Mouse (Mus musculus) cerebellum, postnatal 25 days (tissue): ENCODE measurements around the gene Ldb1.
"Not testable (repeated sequence)": the region's sequence is repeated elsewhere in the genome, so short reads cannot be mapped to it uniquely, and the experiment has no call there.

Source experiments
- DNase-seq, 2 experiments: peaks; one replicate each; pipeline ENCODE4 v3.0.0; 2021; ENCODE audit warnings: mixed read lengths in 2 of 2

The Ldb1 gene

DNA sequence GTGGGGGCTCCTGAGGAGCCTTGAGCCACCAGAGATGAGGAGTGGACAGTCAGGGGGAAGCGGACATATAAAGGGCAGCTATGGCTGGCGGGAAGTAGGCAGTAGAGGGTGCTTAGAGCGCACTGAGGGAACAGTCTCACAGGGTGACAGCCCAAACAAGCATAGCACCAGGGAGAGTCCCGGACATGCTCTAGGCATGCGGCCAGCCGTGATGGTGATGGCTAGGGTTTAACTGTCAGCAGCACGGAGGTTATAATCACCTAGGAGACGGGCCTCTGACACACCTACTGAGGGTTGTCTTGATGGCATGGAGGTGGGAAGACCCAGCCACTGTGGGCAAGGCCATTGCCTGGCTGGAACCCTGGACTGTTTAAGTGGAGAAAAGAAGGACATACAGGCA, 18.4 kb downstream of the Ldb1 start:
- DNase-seq, result no peak

DNA sequence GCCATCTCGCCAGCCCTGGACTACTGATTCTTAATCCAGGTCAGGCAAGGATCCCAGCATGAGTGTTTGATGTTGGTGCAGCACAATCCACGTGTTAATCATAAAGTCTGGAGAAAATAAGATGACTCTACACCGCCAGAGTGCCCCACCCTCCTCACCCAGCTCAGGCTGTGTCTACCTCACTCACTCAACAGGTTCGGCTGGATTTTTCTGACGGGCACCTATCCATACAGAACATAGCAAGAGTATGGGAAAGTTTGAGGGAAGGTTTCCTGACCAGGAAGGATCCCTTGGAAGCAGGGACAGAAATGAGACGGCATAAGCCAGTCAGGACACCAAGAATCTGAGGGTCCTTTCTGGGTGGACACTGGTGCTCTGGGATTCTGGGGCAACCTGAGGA, 20.1 kb downstream of the Ldb1 start:
- DNase-seq, result no peak

DNA sequence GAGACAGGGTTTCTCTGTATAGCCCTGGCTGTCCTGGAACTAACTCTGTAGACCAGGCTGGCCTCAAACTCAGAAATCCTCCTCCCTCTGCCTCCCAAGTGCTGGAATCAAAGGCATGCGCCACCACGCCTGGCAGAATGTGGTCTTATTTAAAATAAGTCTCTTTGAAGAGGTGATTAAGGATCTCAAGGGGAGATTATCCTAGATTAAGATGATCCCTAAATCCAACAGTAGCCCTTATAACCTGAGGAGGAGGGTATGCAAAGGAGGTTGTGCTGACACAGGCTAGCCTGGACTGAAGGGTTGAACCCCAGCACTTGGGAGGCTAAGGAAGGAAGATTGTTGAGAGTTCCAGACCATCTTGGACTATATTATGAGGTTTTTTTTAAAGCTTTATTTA, 29.0 kb downstream of the Ldb1 start:
- DNase-seq, result no peak

DNA sequence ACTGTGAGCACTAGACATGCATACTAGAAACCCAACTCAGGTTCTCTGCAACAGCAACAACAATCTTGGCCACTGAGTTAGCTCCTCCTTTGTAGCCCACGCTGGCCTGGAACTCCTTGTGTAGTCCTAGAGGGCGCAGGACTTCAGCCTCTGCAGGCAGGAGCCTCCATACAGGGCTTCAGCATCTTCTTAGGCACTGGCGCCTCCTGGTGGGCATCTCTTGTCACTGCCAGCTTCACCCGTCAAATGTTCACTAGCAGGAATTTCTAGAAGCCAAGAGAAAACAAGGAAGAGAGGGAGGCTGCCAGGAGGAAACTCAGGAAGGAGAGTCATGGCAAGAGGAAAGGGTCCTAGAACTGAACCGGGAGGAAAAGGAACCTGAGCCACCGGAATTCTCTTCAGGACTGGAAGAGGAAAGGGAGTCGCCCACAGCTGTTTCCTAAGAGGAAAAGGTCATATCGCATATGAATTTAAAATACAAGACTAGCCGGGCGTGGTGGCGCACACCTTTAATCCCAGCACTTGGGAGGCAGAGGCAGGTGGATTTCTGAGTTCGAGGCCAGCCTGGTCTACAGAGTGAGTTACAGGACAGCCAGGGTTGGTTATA, 30.3 kb downstream of the Ldb1 start:
- peak; percentile 90 to 93 for DNase-seq

DNA sequence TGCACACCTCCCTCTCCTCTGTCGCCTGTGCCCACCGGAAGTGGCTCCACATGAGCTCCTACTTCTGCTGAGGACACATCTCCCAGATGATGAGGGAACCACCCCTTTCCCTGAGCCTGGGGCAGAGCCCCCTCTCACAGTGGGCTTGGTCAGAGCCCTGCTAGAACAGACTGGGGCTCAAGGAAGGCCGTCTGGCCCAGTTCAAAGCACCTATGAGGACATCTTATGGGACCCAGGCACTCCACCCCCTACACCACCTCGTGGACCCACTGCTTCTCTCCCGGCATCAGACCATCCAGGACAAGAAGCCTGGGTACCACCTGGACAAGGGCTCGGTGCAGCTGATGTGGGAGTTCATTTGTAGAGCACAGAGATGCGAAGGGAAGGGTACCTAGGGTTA, 39.3 kb downstream of the Ldb1 start:
- DNase-seq, result no peak

DNA sequence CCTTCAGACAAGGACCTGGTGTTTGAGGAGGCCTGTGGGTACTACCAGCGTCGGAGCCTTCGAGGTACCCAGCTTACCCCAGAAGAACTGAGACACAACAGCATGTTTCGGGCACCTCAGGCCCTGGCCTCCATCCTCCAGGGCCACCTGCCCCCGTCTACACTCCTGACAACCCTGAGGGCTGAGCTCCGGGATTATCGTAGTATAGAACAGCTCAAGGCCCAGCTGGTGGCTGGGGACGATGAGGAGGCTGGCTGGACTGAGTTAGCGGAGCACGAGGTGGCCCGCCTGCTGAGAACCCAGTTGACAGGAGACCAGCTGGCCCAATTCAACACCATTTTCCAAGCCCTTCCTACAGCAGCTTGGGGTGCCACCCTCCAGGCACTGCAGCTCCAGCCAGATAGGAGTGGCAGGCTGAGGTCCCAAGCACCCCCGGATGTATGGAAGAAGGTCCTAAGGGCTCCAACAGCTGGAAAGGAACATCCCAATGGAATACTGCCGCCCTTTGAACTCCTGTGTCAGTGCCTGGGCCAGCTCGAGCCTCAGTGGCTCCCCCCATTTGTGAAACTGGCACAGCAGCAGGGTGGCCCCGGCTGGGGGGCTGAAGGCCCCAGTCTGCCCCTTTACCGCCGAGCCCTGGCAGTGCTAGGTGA, 40.1 kb downstream of the Ldb1 start:
- DNase-seq, result peak in 1 of 2 experiments; percentile 27

DNA sequence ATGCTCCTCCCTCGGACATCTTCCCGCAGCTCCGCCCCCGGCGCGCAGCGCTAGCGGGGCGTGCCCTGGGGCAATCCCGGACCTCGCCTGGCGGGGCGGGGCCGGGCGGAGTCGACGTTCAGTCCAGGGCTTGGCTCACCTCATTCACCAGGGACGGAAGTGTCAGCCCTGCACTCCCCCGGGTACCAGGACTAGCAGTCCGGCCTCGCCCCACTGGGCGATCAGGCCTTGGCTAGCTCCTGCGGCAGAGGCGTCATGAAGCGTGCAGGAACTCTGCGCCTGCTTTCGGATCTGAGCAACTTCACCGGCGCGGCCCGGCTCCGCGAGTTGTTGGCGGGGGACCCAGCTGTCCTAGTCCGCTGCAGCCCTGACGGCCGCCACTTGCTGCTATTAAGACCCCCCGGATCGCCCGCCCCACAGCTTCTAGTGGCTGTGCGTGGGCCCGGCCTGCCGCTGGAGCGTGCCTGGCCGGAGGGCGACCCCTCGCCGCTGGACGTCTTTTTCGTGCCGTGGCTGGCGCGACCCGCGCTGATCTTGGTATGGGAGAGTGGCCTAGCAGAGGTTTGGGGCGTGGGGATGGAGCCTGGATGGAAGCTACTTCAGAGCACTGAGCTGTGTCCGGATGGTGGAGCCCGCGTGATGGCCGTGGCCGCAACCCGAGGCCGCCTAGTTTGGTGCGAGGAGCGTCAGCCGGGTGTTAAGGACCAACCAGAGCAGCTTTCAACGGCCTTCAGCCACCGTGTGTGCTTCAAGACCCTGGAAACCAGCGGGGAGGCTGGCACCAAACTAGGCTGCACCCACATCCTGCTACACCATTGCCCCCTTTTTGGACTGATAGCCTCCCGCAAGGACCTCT, 41.4 kb downstream of the Ldb1 start, which contains the start of gene Hps6:
TSS of gene Hps6 (plus strand) at position 138 of the 856 bp plus-strand sequence.
- peak; percentile 89 to 93 for DNase-seq

DNA sequence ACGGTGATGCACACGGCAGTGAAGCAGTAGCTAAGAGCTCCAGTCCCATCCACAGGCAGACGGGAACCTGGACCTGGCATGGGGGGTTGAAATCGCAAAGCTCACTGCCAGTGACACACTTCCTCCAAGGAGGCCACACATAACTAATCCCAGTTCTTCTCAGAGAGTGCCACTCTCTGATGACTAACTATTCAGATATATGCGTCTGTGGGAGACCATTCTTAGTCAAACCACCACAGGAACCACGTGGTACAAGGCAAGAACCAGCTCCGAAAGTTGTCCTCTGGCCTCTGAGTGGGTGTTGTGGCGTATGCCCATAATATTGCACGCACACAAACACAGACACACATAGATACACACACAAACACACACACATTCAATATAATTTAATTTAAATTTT, 42.7 kb downstream of the Ldb1 start:
- DNase-seq, result no peak

DNA sequence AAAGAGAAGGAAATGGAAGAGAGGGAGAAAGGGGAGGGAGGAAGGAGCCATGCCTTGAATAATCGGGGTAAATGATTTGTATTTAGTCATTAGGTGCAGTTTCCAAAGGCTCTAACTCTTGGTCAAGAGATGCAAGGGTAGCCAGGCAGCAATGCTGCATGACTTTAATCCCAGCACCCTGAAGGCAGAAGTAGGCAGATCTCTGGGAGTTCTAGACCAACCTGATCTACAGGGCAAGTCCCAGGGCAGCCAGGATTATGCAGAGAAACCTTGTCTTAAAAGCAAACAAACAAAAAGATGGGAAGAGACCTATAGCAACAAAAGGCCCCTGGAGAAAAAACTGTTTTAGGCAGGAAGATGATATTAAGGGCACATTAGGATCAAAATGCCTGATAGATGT, 45.6 kb downstream of the Ldb1 start:
- no peak for DNase-seq

DNA sequence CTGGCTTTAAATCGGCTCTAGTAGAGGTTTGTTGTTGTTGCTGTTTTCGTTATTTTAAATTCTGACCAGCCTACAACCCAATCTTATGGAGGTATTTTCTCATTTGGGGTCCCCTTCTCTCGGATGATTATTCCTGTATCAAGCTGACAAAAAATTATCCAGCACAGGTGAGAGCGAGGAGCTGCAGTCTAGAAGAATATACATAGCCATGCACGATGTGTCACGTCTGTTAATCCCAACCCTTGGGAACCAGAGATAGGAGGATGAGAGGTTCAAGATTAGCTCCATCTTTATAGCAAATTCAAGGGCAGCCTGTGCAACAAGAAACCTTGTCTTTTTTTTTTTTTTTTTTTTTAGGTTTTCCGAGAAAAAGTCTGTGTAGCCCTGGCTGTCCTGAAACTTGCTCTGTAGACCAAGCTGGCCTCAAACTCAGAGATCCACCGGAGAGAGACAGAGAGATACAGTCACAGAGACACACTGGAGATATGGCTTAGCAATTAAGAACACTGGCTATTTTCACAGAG, 46.3 kb downstream of the Ldb1 start:
- no peak for DNase-seq

DNA sequence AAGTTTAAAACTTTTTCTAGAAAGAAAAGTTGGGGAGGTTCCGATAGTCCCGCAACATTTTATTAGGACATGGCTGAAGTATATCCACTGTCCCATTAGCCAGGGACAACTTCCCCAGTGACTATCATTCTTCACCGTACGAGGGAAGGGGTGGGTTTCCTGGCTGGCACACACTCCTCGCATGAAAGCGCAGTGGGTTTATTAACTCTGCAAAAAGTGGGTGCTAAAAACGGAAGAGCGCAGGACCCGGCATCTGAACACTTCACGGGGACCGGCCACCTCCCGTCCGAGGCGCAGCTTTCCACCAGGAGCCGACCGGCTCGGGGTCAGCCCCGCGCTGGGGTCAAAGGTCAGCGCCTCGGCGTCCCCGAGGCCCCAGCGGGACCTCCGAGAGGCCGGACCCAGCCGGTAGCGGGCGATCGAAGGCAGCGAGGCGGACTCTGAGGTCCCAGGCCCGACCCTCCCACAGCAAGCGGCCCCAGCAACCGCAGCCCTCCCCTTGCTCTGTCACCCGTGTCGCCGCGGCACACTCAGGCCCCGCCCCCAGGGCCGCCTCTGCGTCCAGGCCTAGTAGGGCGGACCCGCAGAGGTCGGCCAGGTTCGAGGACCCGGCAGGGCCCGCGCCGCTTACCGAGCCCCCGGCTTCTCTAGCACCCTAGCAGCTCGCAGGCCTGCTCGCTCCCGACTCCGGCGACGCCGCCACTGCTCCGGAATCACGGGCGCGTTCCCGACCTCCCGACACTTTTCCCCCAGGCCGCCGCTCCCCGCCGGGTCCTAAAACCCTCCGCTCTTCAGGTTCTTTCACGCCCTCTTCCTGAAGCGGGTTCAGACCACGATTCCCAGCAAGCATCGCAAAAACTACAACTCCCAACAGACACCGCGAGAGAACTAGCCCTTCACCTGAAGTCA, 47.0 kb downstream of the Ldb1 start, which contains the start of gene Armh3:
TSS of gene Armh3 (minus strand) at position 704 of the 909 bp plus-strand sequence.
- DNase-seq, result peak; percentile 95 to 96

DNA sequence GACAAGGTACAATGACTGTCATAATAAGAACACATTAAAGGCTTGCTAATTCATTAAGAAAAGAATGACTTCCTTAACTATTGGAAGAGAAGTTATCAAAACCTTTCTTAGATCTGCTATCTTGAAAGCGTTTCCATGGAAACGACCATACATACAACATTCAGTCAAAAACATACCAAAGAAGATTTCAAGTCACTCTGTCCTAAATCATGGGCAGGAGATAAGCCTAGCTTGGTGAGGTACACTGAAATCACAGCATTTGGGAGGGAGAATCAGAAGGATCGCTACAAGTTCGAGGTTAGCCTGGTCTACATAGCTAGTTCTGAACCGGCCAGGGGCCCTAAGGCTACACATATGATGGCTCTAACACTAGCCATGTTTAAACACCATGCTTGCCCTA, 47.6 kb downstream of the Ldb1 start:
- no peak for DNase-seq

DNA sequence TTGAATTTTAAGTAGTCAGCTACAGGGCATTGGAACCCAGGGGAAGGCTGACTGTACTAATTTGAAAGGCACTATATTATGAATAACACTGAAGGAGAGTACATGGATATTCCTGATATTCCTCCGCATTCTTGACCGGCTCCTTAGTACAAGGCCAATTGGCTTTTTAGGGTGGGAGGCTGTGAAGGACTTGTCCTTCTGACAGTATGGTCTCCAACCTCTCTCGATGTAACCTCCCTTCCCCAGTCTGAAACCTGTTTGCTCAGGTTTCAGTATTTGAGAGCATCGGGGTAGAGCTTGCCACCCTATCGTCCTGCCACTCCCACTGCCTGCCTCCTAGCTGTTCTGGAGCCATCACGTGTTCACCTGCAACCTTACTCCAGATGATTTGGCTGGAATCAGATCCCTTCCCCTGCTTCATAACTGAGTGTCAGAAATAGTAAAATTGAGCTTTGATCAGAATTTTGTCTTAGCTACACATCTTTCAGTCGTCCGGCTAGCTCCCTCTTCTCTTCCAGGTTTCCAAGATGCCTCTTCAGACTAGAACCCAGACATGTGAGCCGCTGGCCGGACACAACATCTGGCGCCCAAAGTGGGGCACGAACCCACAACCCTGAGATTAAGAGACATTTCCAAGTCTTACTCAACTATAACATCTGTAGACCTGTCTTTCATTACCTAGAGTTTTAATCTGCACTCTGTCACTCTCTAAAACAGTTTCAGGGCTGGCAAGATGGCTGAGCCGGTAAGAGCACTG, 50.9 kb downstream of the Ldb1 start:
- no peak for DNase-seq

DNA sequence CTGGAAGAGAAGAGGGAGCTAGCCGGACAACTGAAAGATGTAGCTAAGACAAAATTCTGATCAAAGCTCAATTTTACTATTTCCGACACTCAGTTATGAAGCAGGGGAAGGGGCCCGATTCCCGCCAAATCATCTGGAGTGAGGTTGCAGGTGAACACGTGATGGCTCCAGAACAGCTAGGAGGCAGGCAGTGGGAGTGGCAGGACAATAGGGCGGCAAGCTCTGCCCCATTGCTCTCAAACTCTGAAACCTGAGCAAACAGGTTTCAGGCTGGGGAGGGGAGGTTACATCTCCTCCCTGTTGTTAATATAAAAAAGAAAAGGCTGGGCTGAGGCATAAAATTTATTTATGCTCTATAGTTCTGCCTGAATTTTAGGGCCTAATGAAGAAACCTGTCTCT, 51.6 kb downstream of the Ldb1 start:
- not testable (repeated sequence) for DNase-seq

DNA sequence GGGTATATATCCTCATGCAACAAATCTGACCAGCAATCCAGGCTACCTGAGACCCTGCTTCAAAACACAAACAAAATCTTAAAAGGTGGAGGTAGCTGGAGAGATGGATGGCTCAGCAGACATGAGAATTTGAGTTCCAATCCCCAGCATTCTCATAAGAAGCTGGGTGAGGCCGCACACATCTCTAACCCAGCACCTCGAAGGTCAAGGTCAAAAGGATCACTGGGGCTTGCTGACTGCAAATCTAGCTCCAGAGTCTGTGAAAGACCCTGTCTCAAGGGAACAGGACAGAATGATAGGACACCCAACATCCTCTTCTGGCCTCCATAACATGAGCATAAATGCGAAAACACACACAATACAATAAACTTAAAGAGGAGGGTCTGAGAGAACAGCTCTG, 53.8 kb downstream of the Ldb1 start:
- DNase-seq, result no peak

DNA sequence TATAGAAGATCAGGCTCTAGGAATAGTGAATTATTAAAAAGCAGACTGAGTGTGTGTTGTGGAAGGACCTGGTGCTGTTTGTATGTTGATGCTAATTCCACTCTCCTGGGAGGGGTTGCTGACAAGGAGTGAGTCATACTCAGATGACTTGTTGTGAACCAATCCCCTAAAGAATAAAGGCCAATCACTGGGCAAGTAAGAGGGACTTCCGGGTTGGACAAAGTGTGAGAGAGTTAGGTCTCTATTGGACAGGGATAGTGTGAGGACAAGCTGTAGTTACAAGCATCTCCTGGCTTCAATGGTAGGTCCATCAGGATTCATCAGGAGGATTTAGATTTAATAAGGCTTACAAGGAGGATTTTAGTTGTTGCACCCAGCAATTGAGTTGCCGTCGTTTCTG, 56.8 kb downstream of the Ldb1 start:
- no peak for DNase-seq

DNA sequence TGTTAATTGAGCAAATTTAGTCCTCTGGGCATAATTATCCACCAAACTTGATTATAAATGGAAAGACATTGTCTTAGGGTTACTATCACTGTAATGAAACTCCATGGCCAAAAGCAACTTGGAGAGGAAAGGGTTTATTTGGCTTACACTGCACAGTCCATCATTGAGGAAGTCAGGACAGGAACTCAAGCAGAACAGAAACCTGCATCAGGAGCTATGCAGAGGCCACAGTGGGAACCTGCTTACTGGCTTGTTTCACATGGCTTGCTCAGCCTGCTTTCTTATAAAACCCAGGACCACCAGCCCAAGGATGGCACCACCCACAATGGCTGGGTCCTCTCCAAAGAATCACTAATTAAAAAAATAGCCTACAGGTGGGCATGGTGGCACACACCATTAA, 60.6 kb downstream of the Ldb1 start:
- no peak for DNase-seq
